Mouse (Mus musculus): ENCODE results near the gene Prkd2. TPM values are rescaled to one million over a fixed set of nuclear protein-coding genes. Genes with fewer than 3 reads are reported as not detected.

Prkd2 gene
- polyA plus RNA-seq, 1 experiment from 2014 or later = 6.3 TPM

GRCm38 (mm10) chr7:16845820-16846167, 3.1 kb downstream of the Prkd2 start:
- H3K4me1 ChIP-seq (replicated peaks) = peaks cover 34% of the 10 kb centered on the region
- peak overlapping the region; percentile 22; the same call in 1 of the 2 replicates for H3K9ac ChIP-seq
- ATAC-seq (ENCODE audit: low read depth) = no peak
- 31% methylated on average over 10 of the region's 10 CpGs for WGBS
- H3K4me2 ChIP-seq = peak overlapping the region; percentile 97
- peak overlapping the region; percentile 55; the same call in 1 of the 2 replicates for H3K4me3 ChIP-seq
- H3K27ac ChIP-seq (replicated peaks) = no peak overlapping the region
- H3K36me3 ChIP-seq = peaks cover 33% of the 10 kb centered on the region
- H3K9me3 ChIP-seq = no peaks in the 10 kb centered on the region
- H3K27me3 ChIP-seq = no peaks in the 10 kb centered on the region

- 95% methylated on average over 5 of the region's 5 CpGs for WGBS
- Histone ChIP-seq H3K4me2 (no peak overlapping the region), H3K36me3 (peaks cover 29% of the 10 kb centered on the region), H3K4me1 (replicated peaks) (peaks cover 34% of the 10 kb centered on the region), H3K9me3 (no peaks in the 10 kb centered on the region), H3K4me3 (no peak overlapping the region), H3K27me3 (no peaks in the 10 kb centered on the region), H3K27ac (replicated peaks) (no peak overlapping the region), H3K9ac (no peak overlapping the region)
- no peak for ATAC-seq (ENCODE audit: low read depth)
Measured at GRCm38 (mm10) chr7:16846775-16847174, 4.1 kb downstream of the Prkd2 start.

GRCm38 (mm10) chr7:16847507-16847906, 4.8 kb downstream of the Prkd2 start:
- Histone ChIP-seq H3K27ac (replicated peaks) (no peak overlapping the region), H3K36me3 (peaks cover 31% of the 10 kb centered on the region), H3K4me2 (no peak overlapping the region), H3K4me1 (replicated peaks) (peaks cover 29% of the 10 kb centered on the region), H3K4me3 (no peak overlapping the region), H3K9me3 (no peaks in the 10 kb centered on the region), H3K27me3 (no peaks in the 10 kb centered on the region), H3K9ac (no peak overlapping the region)
- ATAC-seq (ENCODE audit: low read depth) = no peak
- WGBS = 84% methylated on average over 19 of the region's 19 CpGs

- 30% methylated on average over 17 of the region's 17 CpGs for whole genome bisulfite sequencing
Measured at GRCm38 (mm10) chr7:16848579-16848978, 5.9 kb downstream of the Prkd2 start.

GRCm38 (mm10) chr7:16851636-16852035, 8.9 kb downstream of the Prkd2 start:
- Histone ChIP-seq H3K9ac (no peak overlapping the region), H3K4me2 (no peak overlapping the region), H3K36me3 (peaks cover 71% of the 10 kb centered on the region), H3K4me3 (no peak overlapping the region), H3K9me3 (no peaks in the 10 kb centered on the region), H3K27me3 (no peaks in the 10 kb centered on the region), H3K27ac (replicated peaks) (no peak overlapping the region), H3K4me1 (replicated peaks) (no peaks in the 10 kb centered on the region)
- WGBS = 90% methylated on average over 4 of the region's 4 CpGs
- no peak for ATAC-seq (ENCODE audit: low read depth)

More at GRCm38 (mm10) chr7:16848579-16848978, 5.9 kb downstream of the Prkd2 start:
- Histone ChIP-seq H3K36me3 (peaks cover 40% of the 10 kb centered on the region), H3K4me2 (no peak overlapping the region), H3K27ac (replicated peaks) (no peak overlapping the region), H3K4me3 (no peak overlapping the region), H3K27me3 (no peaks in the 10 kb centered on the region), H3K4me1 (replicated peaks) (peaks cover 23% of the 10 kb centered on the region), H3K9me3 (no peaks in the 10 kb centered on the region), H3K9ac (no peak overlapping the region)
- no peak for ATAC-seq (ENCODE audit: low read depth)

GRCm38 (mm10) chr7:16853302-16853831, 10.7 kb downstream of the Prkd2 start:
- H3K9me3 ChIP-seq = no peaks in the 10 kb centered on the region
- no peak overlapping the region for H3K4me3 ChIP-seq
- ATAC-seq (ENCODE audit: low read depth) = no peak
- no peak overlapping the region for H3K4me2 ChIP-seq
- 86% methylated on average over 14 of the region's 14 CpGs for WGBS
- no peaks in the 10 kb centered on the region for H3K4me1 ChIP-seq (replicated peaks)
- H3K27me3 ChIP-seq = no peaks in the 10 kb centered on the region
- peaks cover 87% of the 10 kb centered on the region for H3K36me3 ChIP-seq
- no peak overlapping the region for H3K9ac ChIP-seq
- no peak overlapping the region for H3K27ac ChIP-seq (replicated peaks)

GRCm38 (mm10) chr7:16858336-16858735, 15.6 kb downstream of the Prkd2 start:
- Histone ChIP-seq H3K9ac (no peak overlapping the region), H3K27ac (replicated peaks) (no peak overlapping the region), H3K4me2 (no peak overlapping the region), H3K4me1 (replicated peaks) (no peaks in the 10 kb centered on the region), H3K9me3 (no peaks in the 10 kb centered on the region), H3K4me3 (no peak overlapping the region), H3K36me3 (peaks cover 51% of the 10 kb centered on the region), H3K27me3 (no peaks in the 10 kb centered on the region)
- ATAC-seq (ENCODE audit: low read depth) = no peak
- 18% methylated on average over 17 of the region's 17 CpGs for WGBS

GRCm38 (mm10) chr7:16859902-16860651, 17.4 kb downstream of the Prkd2 start:
- no peak overlapping the region for H3K4me3 ChIP-seq
- no peak for ATAC-seq (ENCODE audit: low read depth)
- no peaks in the 10 kb centered on the region for H3K27me3 ChIP-seq
- no peak overlapping the region for H3K4me2 ChIP-seq
- no peak overlapping the region for H3K9ac ChIP-seq
- no peak overlapping the region for H3K27ac ChIP-seq (replicated peaks)
- WGBS = 26% methylated on average over 5 of the region's 5 CpGs
- no peaks in the 10 kb centered on the region for H3K9me3 ChIP-seq
- H3K36me3 ChIP-seq = peaks cover 50% of the 10 kb centered on the region
- no peaks in the 10 kb centered on the region for H3K4me1 ChIP-seq (replicated peaks)

GRCm38 (mm10) chr7:16867488-16867887, 24.8 kb downstream of the Prkd2 start:
- WGBS = 91% methylated on average over 3 of the region's 3 CpGs
- Histone ChIP-seq H3K4me1 (replicated peaks) (peaks cover 15% of the 10 kb centered on the region), H3K9me3 (no peaks in the 10 kb centered on the region), H3K36me3 (peaks cover 45% of the 10 kb centered on the region), H3K27ac (replicated peaks) (no peak overlapping the region), H3K9ac (no peak overlapping the region), H3K27me3 (no peaks in the 10 kb centered on the region), H3K4me3 (no peak overlapping the region), H3K4me2 (no peak overlapping the region)
- no peak for ATAC-seq (ENCODE audit: low read depth)

GRCm38 (mm10) chr7:16869497-16869896, 26.8 kb downstream of the Prkd2 start:
- peak; percentile 97 for ATAC-seq (ENCODE audit: low read depth)
- Histone ChIP-seq H3K4me3 (peak overlapping the region; percentile 36), H3K9me3 (no peaks in the 10 kb centered on the region), H3K27me3 (no peaks in the 10 kb centered on the region), H3K4me2 (peak overlapping the region; percentile 58), H3K36me3 (peaks cover 32% of the 10 kb centered on the region), H3K27ac (replicated peaks) (peak overlapping the region; percentile 86), H3K4me1 (replicated peaks) (peaks cover 32% of the 10 kb centered on the region), H3K9ac (peak overlapping the region; percentile 69)
- WGBS = 12% methylated on average over 16 of the region's 16 CpGs

GRCm38 (mm10) chr7:16871600-16871999, 28.9 kb downstream of the Prkd2 start:
- 87% methylated on average over 10 of the region's 10 CpGs for WGBS
- no peak overlapping the region for H3K27ac ChIP-seq (replicated peaks)
- H3K9ac ChIP-seq = no peak overlapping the region
- H3K36me3 ChIP-seq = peaks cover 16% of the 10 kb centered on the region
- H3K9me3 ChIP-seq = no peaks in the 10 kb centered on the region
- peaks cover 44% of the 10 kb centered on the region for H3K4me1 ChIP-seq (replicated peaks)
- no peak overlapping the region for H3K4me3 ChIP-seq
- H3K4me2 ChIP-seq = no peak overlapping the region
- no peak for ATAC-seq (ENCODE audit: low read depth)
- no peaks in the 10 kb centered on the region for H3K27me3 ChIP-seq

- ATAC-seq (ENCODE audit: low read depth) = no peak
- no peaks in the 10 kb centered on the region for H3K27me3 ChIP-seq
- no peaks in the 10 kb centered on the region for H3K9me3 ChIP-seq
- H3K4me1 ChIP-seq (replicated peaks) = peaks cover 51% of the 10 kb centered on the region
- 92% methylated on average over 9 of the region's 9 CpGs for WGBS
- H3K4me2 ChIP-seq = no peak overlapping the region
- peaks cover 13% of the 10 kb centered on the region for H3K36me3 ChIP-seq
- H3K9ac ChIP-seq = no peak overlapping the region
- no peak overlapping the region for H3K4me3 ChIP-seq
- no peak overlapping the region for H3K27ac ChIP-seq (replicated peaks)
Measured at GRCm38 (mm10) chr7:16872478-16872877, 29.8 kb downstream of the Prkd2 start.

Measured in neural tube, embryonic 13.5 days (tissue).